Mouse (Mus musculus) A20 (cell line): ENCODE results near the gene Rassf5.
"Not testable (repeated sequence)": the region's sequence is repeated elsewhere in the genome, so short reads cannot be mapped to it uniquely, and the experiment has no call there.

ENCODE experiments used
- DNase-seq: peaks from one replicate; pipeline ENCODE4 v3.0.0-alpha.2; 2011; ENCODE audit warnings: low read depth, low spot score

Gene Rassf5

DNA sequence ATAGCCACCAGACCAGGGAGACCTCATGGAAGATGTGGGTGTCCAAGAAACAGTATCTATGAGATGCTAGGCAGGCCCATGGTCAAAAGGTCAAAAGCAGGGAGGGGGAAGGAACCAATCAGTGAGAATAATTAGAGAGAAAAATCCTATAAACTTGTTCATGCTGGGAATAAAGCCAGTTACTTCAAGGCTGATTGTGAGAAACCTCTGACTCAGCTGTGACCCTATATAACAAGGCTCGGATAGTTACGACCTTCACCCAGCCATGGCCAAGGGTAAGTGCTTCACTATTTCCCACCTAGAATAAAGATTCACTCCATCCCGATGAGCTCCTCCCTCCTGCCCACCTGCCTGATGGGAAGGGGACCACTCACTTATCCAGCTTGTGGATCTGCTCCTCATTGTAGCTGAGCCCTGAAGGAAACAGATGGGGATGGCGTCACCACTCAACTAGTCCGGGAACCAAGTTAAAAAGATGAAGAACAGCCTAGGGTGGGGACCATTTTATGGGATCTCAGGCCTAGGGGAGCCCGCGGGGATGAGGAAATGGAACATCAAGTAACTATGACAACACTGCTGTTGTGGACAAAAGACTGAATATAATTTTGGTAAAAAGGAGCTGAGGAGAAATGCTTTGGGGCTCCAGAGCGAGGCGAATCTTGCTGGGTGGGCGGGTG lies 14.7 kb upstream of the Rassf5 start:
- DNase-seq = no peak

DNA sequence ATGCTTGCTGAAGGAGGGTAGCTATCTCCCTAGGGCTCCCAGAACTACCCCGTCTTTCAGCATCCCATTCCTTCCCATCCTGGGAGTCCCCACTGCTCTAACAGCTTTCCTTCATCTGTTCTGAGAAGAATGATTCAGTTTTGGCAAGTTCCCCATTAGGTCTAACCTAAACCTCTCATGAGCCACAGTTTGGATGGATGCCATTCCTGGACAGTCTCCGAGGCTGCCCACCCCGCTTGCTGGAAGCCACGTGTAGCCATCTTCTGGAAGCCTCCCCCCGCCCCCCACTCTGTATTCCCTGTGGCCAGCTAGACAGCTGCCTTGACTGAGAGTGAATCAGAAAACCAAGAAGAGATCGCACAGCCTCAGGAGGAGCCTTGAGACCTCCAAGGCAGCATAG lies 12.2 kb upstream of the Rassf5 start:
- DNase-seq = no peak

DNA sequence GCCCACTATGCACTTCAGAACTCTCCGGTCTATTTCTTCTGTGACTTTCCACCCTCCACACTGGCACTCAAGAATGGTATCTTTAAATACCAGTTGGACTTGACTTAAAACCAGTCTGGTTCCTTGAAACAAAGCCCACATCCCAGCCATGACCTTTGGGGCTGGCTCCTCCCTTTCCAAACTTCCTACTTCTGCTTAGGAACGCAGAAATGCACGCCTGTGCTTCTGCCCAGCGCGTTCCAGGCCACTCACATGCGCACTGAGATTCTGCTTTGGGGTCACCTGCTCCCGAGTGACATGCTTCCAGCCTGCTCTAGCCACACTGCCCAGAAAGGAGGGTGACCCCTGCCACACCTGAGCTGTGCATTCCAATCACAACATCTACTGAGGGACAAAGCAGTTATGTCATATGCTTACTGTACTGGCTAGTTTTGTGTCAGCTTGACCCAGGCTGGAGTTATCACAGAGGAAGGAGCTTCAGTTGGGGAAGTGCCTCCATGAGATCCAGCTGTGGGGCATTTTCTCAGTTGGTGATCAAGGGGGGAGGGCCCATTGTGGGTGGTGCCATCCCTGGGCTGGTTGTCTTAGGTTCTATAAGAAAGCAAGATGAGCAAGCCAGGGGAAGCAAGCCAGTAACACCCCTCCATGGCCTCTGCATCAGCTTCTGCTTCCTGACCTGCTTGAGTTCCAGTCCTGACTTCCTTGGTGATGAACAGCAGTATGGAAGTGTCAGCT lies 7.6 kb upstream of the Rassf5 start:
- DNase-seq = not testable (repeated sequence)

DNA sequence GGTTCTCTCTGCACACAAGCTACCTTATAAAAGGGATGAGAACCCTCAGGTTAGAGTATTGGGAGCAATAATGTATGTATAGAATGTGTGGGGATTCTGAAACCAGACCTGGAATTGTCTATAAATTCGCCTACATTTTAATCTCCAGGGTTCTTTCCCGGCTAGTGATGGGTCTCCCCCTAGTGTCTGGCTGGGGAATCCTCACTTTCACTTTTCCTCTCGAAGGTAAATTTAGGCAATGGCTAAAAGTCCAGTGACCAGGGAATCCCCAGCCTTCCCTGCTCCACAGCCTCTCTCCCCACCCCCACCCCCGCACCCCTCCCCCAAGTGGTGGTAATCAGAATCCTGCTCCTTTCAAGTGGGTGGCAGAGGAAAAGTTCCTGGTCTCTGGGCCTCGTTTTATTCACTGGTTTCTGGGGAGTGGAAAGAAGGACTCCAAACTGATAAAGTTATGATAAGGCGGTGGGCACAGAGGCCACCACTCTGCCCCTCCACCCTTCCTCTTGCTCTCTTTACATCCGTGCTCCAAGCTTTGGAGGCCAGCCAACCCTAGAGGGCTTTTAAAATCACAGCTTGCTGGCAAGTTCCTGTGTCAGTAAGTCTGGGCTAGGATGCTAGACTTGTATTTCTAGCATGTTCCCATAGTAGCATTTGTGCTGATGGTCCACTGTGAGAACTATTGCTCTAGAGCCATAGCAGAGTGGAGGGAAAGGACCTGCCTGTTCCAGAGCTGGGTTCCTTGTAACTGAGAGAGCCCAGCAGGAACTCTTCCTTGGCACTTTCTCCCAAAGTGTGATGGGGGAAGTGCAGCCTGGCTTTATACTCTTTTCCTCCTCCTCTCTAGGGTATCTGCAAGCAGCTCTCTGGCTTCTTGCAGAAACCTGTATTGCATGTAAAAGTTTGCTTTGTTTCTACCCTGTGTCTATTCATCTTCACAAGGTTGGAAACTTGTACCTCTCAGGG lies 1.7 kb upstream of the Rassf5 start:
- peak; percentile 16 for DNase-seq

DNA sequence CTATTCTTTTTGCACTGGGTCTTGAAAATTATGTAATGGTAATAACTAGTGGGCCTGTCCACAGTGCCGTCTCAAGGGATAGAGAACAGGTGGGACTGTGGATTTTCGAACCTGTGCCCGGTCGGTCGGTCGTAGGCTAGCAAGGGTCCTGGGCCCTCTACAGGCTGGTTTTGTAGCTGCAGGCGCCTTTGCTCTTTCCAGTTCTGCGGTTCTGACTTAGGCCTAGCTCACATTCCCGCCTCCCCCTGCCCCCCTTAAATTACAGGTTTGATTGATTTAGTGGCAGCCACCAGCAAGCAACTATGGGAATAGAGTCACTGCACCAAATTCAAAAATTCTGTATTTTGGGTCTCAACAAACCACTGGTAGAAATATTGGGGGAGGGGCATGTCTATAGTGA lies 868 bp upstream of the Rassf5 start:
- DNase-seq = peak; percentile 70

DNA sequence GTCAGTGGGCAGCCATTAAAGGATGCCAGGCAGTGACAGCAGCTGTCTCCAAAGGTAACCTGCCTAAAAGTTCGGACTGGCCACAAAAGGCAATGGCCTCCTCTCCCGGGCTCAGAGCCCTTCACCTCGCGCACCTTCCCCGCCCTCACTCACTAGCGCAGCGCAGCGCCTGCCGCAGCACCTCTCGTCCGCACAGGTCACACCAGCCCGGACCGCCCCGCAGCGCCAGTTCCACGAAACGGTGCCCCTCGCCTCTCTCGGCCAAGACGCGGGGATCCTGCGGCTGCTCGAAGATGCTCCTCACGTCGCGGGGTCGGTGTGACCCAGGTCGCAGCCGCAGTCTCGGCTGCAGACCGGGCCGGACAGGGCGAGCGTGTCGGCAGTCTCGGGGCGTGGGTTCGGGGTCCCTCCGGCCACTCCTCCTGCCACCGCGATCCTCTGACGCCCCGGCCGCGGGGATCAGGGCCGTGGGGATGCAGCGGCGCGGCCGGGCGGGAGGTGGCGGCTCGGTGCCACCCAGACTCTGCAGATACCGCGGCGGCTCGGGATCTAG lies 446 bp downstream of the Rassf5 start:
- DNase-seq = no peak

DNA sequence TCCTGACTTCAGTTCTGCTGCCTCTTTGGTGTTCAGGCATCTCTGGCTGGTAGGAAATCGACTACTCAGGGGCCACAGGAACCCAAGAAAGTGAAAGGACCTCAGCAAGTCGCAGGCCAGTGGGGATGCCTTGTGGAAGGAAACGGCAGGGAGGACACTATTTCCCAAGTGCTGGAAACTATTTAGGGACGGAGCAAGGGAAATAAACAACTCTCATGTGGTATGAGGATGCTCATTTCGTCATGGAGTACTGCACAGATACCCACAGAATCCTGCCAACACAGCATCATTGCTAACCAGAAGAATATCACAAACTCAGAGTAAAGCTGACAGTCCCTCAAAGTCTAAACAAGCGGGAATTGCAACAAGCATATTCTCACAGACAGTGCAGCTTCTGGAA lies 2.1 kb downstream of the Rassf5 start:
- no peak for DNase-seq

DNA sequence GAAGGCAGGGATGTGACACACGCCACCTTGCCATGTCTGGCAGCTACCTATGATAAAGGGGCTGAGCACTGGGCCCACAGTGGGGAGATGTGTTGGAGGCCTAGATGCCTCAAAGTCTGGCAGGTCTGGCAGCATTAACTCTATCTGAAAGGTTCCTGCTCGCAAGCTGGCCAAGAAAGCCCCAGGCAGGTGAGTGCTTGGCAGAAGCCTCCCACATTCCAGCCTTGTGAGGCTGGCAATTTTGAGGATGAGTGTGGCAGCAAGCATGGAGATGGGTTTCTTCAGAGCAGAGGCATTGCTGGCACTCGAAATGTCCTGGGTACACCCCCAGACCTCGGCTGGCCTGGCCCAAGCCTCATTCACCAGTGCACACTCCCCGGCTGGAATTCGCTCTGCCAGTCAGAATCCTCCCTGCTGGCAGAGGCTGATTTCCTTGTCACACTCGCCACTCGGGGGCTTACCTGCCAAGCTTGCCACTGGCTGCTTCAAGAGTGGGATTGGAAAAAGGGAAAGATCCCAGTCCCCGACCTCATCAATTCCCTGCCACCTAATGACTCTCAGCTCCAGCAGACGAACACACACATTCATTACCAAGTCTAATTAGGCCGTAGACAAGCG lies 5.4 kb downstream of the Rassf5 start:
- no peak for DNase-seq

DNA sequence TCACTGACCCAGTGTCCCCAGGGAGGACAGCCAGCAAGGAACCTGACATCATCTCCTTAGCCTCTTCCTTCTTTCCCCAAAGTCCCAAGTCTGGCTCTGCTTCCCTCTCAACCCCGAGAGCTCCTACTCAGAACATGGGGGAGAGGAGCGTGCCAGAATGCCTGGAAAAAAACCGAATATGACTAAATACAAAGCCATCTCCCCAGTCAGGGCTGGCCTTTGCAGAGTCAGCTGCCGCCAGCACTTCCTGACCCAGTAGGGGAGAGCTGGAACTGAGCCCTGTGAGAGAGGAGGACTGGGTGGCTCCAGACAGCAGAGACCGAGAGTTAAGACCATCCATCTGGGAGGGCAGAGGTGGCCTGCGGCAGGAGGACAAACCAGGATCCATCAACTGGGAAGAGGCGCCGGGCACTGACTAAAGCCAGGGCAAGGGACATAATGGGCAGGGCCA lies 6.1 kb downstream of the Rassf5 start:
- no peak for DNase-seq

DNA sequence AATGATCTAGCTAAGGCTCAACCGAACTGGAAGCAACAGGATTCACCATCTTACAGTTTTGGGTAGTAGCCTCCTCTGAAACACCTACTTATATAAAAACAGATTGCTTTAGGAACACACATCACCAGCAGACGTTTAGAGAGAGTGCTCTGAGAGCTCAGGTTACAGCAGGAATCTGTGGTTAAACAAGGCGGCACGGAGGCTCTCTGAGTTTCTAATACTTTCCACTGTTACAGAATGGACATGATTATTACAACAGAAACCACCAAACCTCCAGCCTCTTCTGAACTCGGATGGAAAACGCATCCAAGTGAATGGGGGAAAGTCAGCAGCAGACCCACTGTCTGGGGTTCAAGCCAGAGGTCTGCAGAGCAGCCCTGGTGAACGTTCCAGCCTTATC lies 9.0 kb downstream of the Rassf5 start:
- no peak for DNase-seq

DNA sequence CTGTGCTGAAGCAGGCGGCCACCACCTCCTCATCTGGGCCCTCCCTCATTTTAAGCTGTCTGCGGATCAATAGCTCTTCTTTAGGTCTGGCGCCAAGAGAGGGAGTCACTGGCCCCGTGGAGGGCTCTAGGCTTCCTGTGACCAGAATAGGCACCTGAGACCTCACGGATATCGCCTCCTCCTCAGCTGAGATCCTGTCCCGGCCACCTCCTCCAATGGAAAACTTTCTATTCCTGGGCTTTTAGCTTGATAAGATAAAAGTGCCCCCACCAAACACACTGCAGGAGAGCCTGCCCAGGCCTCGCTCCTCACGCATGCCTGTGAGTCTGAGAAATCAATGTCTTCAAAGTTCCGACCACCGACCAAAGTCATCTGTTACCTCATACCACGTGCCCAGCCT lies 11.5 kb downstream of the Rassf5 start:
- no peak for DNase-seq

DNA sequence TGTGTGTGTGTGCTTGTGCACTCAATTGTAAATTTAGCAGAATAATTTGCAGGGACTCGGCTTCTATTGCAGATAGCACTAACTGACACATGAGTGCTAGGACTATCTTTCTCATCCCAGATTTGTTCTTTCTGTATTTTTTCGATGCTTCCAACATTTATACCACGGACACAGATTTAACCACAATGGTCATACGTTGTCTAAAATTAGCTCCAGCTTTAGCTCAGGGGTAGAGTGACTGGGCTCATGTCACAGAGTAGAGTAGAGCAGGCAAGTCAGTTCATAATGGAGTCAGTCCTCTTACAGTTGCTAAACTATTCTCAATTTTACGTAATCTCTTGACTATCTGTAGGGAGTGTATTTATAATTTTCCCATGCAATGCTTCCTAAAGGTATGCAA lies 16.4 kb downstream of the Rassf5 start:
- no peak for DNase-seq

DNA sequence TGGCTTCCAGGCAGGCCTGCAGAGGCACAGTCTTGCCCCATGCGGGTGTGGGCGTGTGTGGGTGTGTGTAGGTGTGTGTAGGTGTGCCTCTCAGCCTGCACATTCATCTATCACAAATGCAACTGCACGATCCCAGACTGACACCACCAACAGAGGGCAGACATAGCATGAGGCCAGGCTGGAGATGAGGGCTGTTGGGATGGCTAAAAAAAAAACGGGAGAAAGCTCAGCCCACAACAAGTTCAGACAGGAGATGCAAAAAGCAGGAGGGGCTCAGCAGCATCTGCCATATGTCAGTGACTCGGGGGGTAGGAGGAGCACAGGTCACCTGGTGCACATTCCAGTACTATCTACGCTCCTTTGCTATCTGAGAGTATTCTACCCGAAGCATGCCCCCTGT lies 16.8 kb downstream of the Rassf5 start:
- no peak for DNase-seq

DNA sequence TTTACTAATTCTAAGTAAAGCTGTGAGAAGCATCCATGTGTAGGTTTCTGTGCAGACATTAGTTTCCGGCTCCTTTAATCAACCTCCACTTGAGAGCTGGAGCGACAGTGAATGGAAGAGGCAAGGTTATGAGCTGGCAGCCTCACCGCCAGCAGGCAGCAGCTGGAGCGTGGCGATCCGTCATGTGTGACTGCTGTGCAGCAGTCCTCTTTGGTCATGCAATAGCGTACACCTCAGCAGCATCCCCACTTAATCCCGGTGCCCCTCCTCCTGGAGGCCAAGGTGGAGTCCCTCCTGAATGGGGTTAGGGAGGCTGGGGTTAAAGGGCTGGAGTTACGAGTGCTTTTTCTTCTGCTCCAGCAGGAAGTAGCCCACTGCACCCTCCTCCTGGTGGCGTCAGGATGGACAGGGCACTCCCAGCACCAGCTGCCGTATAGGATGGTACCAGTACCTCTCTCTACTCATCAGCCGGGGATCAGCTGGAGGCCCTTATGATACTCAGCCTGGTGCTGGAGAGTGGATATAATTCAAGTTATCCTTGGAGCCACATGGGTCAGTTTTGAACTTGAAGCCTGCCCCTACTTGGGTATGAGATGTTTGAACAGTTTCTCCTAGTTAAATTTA lies 20.1 kb downstream of the Rassf5 start:
- DNase-seq = peak; percentile 85

DNA sequence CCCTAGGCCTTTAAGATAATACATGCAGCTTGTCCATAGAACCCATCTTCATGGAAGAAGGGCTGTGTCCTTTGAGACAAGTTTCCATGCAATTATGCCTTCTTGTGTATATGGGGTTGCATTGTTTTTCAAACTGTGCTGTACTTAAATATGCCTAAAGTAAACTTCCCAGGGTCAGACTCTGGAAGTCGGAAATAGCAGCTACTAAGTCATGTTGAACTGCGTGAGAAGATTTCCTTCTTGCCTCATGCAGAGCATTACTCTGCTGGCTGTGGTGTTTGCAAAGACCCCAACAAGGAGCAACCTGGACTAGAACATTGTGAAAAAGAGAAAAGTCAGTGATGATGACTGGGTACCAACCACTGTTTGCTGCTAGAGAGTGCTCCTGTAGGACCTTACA lies 21.7 kb downstream of the Rassf5 start:
- no peak for DNase-seq

DNA sequence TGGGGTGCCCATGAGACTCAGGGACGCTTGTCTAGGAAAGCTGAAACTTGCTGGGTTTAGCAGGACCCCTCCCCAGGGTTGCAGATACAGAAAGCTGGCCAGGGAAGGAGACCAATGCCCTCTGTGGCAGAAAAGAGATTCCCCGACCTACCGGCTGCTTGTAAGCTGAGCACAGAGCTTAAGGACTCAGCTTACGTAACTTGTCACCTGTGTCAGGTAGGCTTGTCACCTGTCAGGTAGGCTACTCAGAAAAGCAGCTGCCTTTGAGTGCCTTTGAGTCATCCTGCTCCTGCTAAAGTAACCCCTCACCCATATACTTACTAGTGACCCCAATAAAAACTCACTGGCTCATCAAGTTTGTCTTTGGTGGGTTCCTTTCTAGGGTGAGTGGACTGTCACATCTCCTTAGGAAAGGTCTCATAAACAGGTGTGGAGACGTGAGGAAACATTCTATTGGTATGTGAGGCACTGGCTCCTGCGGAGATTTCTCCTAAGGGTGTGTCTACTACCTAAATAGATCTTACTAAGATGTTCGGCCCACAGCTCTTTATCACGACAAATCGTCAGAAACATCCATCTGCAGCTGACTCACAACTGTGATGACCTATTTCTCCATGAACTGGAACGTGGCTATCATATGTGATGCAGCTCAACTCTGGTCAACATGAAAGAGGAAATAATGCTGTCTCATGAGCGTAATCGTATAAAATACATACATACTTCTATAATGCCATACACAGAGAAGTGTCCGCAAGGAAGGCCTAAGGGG lies 23.1 kb downstream of the Rassf5 start:
- DNase-seq = no peak

DNA sequence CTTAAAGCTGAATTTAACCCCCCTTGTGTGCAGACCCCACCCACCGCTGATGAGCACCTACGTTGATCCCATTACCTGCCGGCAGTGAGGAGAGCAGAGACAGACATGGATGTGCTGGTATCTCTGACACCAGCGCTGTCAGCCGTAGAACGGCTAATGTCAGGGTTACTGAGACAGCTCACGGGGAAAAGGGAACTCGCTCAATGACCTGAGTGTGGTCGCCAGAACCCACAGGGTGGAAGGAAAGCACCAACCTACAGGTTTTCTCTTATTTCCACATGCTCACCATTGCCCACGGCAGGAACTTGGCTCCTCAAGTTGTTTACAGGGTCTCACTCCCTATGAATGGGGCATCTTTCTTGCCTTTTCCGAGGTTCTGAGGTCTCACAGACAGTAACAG lies 26.1 kb downstream of the Rassf5 start:
- no peak for DNase-seq

DNA sequence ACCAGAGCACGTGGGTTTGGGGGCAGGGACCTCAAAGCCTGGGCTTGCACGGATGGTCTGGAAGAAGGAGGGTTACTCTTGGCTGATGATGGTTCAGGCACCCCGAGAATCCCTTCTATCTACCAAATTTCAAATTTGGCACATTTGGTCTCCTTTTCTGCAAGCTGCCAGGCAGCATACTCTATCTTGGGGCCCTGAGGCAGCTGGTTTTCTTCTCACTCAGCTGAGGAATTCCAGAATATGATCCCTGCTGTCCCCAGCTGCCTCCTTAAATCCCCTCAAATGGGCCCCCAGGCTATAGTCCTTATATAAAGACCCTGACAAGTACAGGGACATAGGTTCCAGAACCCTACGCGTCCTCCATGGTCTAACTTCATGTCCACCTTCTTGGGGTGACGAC lies 31.7 kb downstream of the Rassf5 start:
- DNase-seq = no peak

DNA sequence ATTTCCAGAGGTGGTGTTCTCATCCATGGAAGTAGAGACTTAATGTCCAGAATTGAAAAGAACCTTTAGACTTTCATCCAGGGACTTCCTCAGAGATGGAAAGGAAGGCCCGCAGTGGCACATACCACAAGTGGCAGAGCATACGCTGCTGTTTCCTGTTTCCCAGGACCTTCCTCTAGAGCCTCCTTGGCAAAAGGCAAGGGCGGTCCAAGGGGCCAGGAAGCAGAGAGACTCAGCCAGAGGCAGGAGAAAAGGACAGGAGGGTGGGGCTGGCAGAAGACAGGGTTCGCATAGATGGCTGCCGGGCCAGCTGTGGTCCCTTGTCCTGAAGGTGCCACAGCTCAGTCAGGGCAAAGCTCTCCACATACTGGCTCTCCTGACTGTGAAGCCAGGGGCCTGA lies 32.1 kb downstream of the Rassf5 start:
- no peak for DNase-seq

DNA sequence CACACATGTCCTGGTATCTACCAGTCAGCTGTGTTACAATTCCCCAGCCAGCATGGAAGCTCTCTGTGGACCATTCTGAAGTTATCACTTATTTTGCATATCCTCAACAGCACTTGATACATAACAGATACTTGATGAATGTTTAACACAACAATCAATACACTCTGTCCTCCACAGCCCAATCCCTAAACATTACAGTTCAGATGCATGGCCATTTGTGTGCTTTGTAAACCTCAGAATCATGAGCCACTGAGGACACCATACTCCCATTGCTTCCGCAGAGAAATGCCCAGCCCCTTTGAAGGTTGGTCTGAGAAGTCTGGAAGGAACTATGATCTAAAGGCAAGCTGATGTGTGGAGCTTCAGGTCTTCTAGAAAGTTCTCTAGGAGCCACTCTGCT lies 33.4 kb downstream of the Rassf5 start:
- DNase-seq = no peak
